Mouse (Mus musculus) bone marrow, adult 2 months (tissue): ENCODE measurements around the gene Ccndbp1.

Experiments used
- CTCF ChIP-seq: fragments of 200-500 bp; IDR thresholded peaks from 2 replicates; pipeline ENCODE4 v1.5.1; 2011; ENCODE audit warnings: low read length, control low read depth; ENCODE audit not compliant: control insufficient read depth, insufficient read depth
- POLR2A ChIP-seq: fragments of 200-500 bp; IDR thresholded peaks from 2 replicates; pipeline ENCODE4 v1.6.1; 2011; ENCODE audit warnings: low read depth, mild to moderate bottlenecking, control low read depth, low read length, borderline replicate concordance; ENCODE audit not compliant: control insufficient read depth

DNA sequence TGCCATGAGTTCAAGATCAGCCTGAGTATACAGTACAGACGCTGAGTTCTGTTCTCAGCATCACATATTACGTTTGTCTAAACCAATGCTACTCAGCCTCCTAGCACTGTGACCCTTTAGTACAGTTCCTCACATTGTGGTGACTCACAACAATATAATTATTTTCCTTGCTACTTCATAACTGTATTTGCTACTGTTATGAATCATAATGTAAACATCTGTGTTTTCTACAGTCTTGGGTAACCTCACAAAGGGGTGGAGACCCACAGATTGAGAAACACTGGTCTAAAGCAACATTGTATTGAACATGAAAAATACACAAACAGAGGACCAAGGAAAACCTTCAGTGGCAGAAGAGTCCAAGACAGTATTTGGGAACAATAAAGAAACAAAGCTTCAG is 48.8 kb upstream of the Ccndbp1 start:
- TF ChIP-seq POLR2A (no peak), CTCF (no peak)
